Mouse (Mus musculus) hindlimb bud, embryonic 11.5 days (tissue): ENCODE measurements around the gene 1700034J05Rik.

Experiments used
- DNase-seq: peaks from one replicate; pipeline ENCODE4 v3.0.0-alpha.2; 2012; ENCODE audit warnings: low read depth, low spot score; ENCODE audit errors: extremely low spot score

The 1700034J05Rik gene

DNA sequence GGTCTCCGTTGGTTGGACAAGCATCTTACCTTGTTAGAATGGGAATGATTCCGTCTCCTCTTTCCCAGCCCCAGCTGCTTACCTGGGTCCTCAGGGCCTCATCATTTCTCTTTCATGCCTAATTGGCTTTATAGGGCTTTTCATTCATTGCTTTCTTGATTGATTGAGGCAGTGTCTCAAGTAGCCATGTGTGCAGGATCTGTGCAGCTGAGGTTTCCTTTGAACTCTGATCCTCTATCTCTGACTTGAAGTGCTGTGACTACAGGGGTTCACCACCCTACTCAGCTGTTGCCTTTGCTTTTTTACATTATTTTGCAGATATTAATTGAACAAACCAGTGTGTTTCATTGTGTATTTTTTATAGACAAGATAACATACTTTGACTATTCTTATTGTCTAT is 25.2 kb downstream of the 1700034J05Rik start:
- DNase-seq, result no peak

- no peak for DNase-seq
Measured at GRCm38 (mm10) chr6:146928108-146928507, 26.1 kb downstream of the 1700034J05Rik start.

- no peak for DNase-seq
Measured at GRCm38 (mm10) chr6:146926415-146926980, 27.7 kb downstream of the 1700034J05Rik start.

DNA sequence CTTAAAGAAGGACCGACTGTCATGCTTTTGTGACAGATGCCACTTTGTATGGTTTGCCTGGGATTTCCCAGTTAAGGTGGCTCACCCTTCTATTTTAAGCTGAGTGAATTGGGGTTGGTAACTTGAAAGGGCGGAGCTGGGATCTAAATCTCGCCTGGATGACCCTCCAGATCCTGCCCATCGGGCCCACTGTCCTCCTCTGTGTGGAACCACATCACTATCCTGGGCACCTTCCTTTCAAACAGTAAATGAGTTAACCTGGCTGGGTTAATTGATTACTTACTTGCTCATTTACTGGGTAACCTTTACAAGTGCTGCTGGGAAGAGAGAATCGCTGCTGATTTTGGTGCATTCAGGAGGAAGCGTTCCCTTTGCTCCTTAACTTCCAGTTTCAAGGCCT is 35.9 kb downstream of the 1700034J05Rik start:
- DNase-seq, result no peak

GRCm38 (mm10) chr6:146917396-146917795 is 36.8 kb downstream of the 1700034J05Rik start:
- DNase-seq, result no peak

- DNase-seq, result no peak
Measured at GRCm38 (mm10) chr6:146915808-146916207, 38.4 kb downstream of the 1700034J05Rik start.

GRCm38 (mm10) chr6:146913489-146914198 is 40.6 kb downstream of the 1700034J05Rik start:
- no peak for DNase-seq

DNA sequence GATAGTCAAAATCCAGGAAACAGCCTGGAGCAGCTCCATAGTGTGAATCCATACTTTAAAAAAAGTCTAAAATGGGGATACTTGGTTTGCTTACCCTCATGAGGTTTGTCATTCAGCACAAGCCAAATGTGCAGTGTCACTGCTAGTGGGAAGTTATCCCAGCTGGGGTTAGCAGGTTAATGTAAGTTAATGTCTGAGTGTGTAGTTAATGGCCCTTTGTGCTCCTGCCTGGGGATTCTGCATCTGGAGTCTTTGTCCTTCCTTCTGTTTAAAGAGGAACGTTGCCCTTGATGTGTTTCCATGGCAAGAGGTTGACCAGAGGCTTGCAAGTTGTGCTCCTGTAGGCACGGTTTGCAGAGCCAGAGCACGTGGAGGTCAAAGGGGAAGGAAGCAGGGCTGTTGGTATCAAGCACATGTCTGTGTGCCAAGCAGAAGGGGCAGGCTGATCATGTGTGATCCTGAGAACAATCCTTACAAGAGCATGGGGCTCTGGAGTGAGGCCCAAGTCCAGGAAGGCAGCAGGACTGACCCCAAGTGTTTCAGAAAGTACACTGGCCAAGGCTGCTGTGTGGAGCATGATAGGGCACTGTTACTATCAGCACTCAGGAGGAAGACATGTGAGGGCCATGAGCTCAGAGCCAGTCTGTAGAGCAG is 41.3 kb downstream of the 1700034J05Rik start:
- no peak for DNase-seq

GRCm38 (mm10) chr6:146910801-146911200 is 43.4 kb downstream of the 1700034J05Rik start:
- DNase-seq, result no peak

DNA sequence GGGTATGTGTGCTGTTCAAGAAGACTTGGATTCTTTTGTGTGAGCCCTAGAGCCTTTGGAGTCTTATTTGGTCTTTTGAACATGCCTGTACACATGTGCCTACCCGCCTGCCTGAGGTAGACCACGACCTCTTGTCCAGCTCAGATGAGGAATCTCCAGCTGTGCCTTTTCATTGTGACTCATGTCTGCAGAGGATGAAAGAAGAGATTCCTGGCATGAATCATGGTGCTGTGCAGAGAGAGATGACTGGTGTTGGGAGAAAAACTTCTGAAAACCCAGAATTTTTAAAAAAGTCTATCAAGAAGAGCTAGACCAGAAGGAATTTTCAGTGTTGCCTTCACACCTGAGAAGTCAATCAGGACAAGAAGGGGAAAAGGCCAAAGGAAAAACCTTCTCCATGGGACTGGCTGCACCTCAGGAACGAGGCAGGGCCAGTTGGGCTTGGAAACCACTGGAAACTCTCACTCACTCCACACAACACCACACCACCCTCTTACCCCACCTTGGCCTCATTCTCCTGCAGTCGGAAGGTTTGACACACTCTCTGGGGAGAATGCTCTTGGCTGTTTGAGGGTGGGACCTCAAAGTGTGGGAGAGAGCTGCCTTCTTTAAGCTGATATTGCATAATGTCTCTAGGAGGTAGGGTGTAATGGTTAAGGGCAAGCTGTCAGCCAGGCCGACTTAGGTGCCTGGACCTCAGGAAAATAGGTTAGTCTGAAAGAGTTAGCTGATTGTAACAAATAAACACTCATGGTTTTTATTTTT is 44.3 kb downstream of the 1700034J05Rik start:
- DNase-seq, result no peak

GRCm38 (mm10) chr6:146908801-146909200 is 45.4 kb downstream of the 1700034J05Rik start:
- no peak for DNase-seq

DNA sequence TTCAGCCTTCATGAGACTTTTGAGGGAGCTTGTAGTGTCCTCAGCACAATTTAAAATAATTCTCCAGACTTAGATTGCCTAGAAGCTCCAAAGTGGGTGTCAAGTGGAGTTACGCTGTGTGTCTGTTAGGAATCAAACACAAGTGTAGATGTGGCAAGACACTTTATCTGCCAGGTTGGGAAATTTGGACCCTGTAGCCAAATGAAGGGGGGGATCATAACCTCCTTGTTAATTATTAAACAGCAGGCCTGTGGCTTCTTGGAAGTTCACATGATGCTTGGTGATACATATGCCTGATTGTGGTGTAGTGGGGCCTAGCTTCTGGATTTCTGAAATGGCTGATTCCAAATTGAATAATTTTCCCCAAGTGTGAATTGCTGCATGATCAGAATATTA is 46.4 kb downstream of the 1700034J05Rik start:
- no peak for DNase-seq

GRCm38 (mm10) chr6:146907061-146907794 is 47.0 kb downstream of the 1700034J05Rik start:
- no peak for DNase-seq

DNA sequence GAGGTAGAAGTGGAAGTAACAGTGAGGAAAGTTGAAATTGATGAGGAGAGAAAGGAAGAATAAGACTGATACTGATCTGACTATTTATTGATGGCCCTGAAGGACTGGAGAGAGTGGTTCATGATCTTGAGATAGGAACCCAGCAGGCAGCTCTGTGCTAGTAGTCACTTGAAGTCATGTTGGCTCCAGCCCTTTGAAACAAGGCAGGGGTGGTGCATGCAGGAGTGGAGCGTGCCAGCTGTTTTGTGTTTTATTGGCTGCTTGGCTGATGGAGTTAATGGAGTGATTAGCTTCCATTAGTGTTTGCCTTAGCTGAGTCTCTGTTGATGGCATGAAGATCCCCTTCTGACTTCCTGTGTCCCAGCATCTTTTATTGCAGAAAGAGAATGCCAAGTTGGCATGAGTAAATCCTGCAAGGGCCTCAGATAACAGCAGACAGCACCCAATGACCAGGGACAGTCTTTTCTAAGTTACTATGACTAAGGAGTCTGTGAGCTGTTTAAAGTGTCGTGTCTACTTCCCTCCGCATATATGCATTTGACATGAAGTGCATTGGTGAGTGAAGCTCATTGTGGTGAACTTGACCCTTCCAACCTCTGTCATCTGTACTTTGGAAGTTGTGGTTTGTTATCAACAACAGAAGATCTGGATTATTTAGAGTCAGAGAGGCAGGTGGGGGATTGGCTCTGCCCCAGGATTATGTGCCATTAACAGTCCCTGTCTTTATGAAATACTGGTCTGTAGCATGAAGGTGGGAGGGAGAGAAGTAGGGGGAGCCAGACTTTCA is 48.0 kb downstream of the 1700034J05Rik start:
- DNase-seq, result no peak

GRCm38 (mm10) chr6:146904707-146905106 is 49.5 kb downstream of the 1700034J05Rik start:
- DNase-seq, result no peak

GRCm38 (mm10) chr6:146903632-146904031 is 50.6 kb downstream of the 1700034J05Rik start:
- DNase-seq, result no peak

GRCm38 (mm10) chr6:146901929-146902328 is 52.3 kb downstream of the 1700034J05Rik start:
- DNase-seq, result no peak
